Mouse (Mus musculus) MEL (cell line): ENCODE data around the gene Ankrd33b. TPM values are rescaled to one million over a fixed set of nuclear protein-coding genes. Genes with fewer than 3 reads are reported as not detected.

Experiments used
- DNase-seq: peaks from one replicate; pipeline ENCODE4 v3.0.0; 2011; ENCODE audit warnings: low read depth, low spot score
- H3K27ac ChIP-seq: 2 replicates; pipeline ENCODE4 v1.5.1; 2012; ENCODE audit warnings: low read depth, mild to moderate bottlenecking, control low read depth, low read length, moderate library complexity; ENCODE audit not compliant: control insufficient read depth
- H3K27me3 ChIP-seq, 2 experiments: fragments of 150-350 bp in 1 of 2; sonication (generic) in 1 of 2; 2 replicates each; pipeline ENCODE4 v1.6.1; 2012; ENCODE audit warnings: low read length in 2 of 2, mild to moderate bottlenecking in 2 of 2, improper control_type of control experiment in 1 of 2, moderate library complexity in 1 of 2; ENCODE audit not compliant: insufficient read depth in 2 of 2, control insufficient read depth in 1 of 2
- H3K36me3 ChIP-seq, 2 experiments: 2 replicates each; pipeline ENCODE4 v1.6.1; 2012 to 2014; ENCODE audit warnings: low read length in 2 of 2, improper control_type of control experiment in 1 of 2, inconsistent platforms in 1 of 2, mild to moderate bottlenecking in 1 of 2; ENCODE audit not compliant: insufficient read depth in 2 of 2, control insufficient read depth in 1 of 2
- H3K4me1 ChIP-seq, 2 experiments: fragments of 150-350 bp in 1 of 2; sonication (generic) in 1 of 2; 2 replicates each; pipeline ENCODE4 v1.6.1; 2012; ENCODE audit warnings: low read length in 2 of 2, improper control_type of control experiment in 1 of 2, mild to moderate bottlenecking in 1 of 2; ENCODE audit not compliant: insufficient read depth in 2 of 2, control insufficient read depth in 1 of 2
- H3K4me3 ChIP-seq, 2 experiments: fragments of 150-350 bp in 1 of 2; sonication (generic) in 1 of 2; 2 replicates each; pipeline ENCODE4 v1.5.1; 2012; ENCODE audit warnings: low read depth in 2 of 2, low read length in 2 of 2, mild to moderate bottlenecking in 2 of 2, moderate library complexity in 2 of 2, control low read depth in 1 of 2, improper control_type of control experiment in 1 of 2; ENCODE audit not compliant: control insufficient read depth in 1 of 2, insufficient read depth in 1 of 2
- H3K79me2 ChIP-seq: 2 replicates; pipeline ENCODE4 v1.6.1; 2012; ENCODE audit warnings: mild to moderate bottlenecking, low read length, moderate library complexity; ENCODE audit not compliant: control insufficient read depth, poor library complexity, insufficient read depth
- H3K9ac ChIP-seq: 2 replicates; pipeline ENCODE4 v1.6.1; 2012; ENCODE audit warnings: low read depth, mild to moderate bottlenecking, control low read depth, low read length, moderate library complexity; ENCODE audit not compliant: control insufficient read depth, poor library complexity, severe bottlenecking
- H3K9me3 ChIP-seq: fragments of 150-350 bp; sonication (generic); replicated peaks from 2 replicates; pipeline ENCODE4 v1.6.1; 2012; ENCODE audit warnings: mild to moderate bottlenecking, low read length, improper control_type of control experiment, moderate library complexity; ENCODE audit not compliant: insufficient read depth
- BHLHE40 ChIP-seq: IDR thresholded peaks from 2 replicates; pipeline ENCODE4 v1.6.1; 2012; ENCODE audit warnings: low read depth, mild to moderate bottlenecking, inconsistent platforms, low read length, improper control_type of control experiment, borderline replicate concordance
- CTCF ChIP-seq, 3 experiments: IDR thresholded peaks in 2 of 3; conservative IDR thresholded peaks in 1 of 3; 2 replicates each; pipeline ENCODE4 v1.5.1; 2011 to 2012; ENCODE audit warnings: low read length in 3 of 3, low read depth in 2 of 3, mild to moderate bottlenecking in 2 of 3, improper control_type of control experiment in 1 of 3, inconsistent platforms in 1 of 3, mixed read lengths in 1 of 3, moderate library complexity in 1 of 3; ENCODE audit not compliant: control insufficient read depth in 1 of 3, insufficient read depth in 1 of 3, poor library complexity in 1 of 3, severe bottlenecking in 1 of 3
- ELF1 ChIP-seq: IDR thresholded peaks from 2 replicates; pipeline ENCODE4 v1.6.1; 2014; ENCODE audit warnings: low read depth, mild to moderate bottlenecking, inconsistent platforms, low read length, improper control_type of control experiment, moderate library complexity
- EP300 ChIP-seq, 2 experiments: IDR thresholded peaks; 2 replicates each; pipeline ENCODE4 v1.6.1; 2011; ENCODE audit warnings: improper control_type of control experiment in 2 of 2, low read length in 2 of 2, low read depth in 1 of 2, mild to moderate bottlenecking in 1 of 2
- ETS1 ChIP-seq: IDR thresholded peaks from 2 replicates; pipeline ENCODE4 v1.6.1; 2012; ENCODE audit warnings: low read depth, mild to moderate bottlenecking, inconsistent platforms, low read length, improper control_type of control experiment, moderate library complexity
- GATA1 ChIP-seq: IDR thresholded peaks from 2 replicates; pipeline ENCODE4 v1.6.1; 2011; ENCODE audit warnings: low read depth, low read length, improper control_type of control experiment
- MEF2A ChIP-seq: IDR thresholded peaks from 2 replicates; pipeline ENCODE4 v1.6.1; 2014; ENCODE audit warnings: low read depth, mild to moderate bottlenecking, inconsistent platforms, low read length, improper control_type of control experiment; ENCODE audit not compliant: poor library complexity, insufficient replicate concordance, severe bottlenecking; ENCODE audit errors: extremely low read depth
- MXI1 ChIP-seq: IDR thresholded peaks from 2 replicates; pipeline ENCODE4 v1.6.1; 2011; ENCODE audit warnings: mild to moderate bottlenecking, low read depth, low read length, improper control_type of control experiment
- MYC ChIP-seq: IDR thresholded peaks from 2 replicates; pipeline ENCODE4 v1.6.1; 2011; ENCODE audit warnings: low read depth, mild to moderate bottlenecking, low read length, improper control_type of control experiment, moderate library complexity
- NRF1 ChIP-seq: IDR thresholded peaks from 2 replicates; pipeline ENCODE4 v1.6.1; 2014; ENCODE audit warnings: low read depth, mild to moderate bottlenecking, inconsistent platforms, low read length, improper control_type of control experiment, moderate library complexity; ENCODE audit not compliant: poor library complexity, insufficient read depth, severe bottlenecking
- POLR2A ChIP-seq, 2 experiments: IDR thresholded peaks; 2 replicates each; pipeline ENCODE4 v1.6.1; 2011 to 2012; ENCODE audit warnings: low read length in 2 of 2, mild to moderate bottlenecking in 2 of 2, control low read depth in 1 of 2, improper control_type of control experiment in 1 of 2, low read depth in 1 of 2, moderate library complexity in 1 of 2; ENCODE audit not compliant: control insufficient read depth in 1 of 2, insufficient read depth in 1 of 2, poor library complexity in 1 of 2
- POLR2AphosphoS5 ChIP-seq: IDR thresholded peaks from 2 replicates; pipeline ENCODE4 v1.6.1; 2012; ENCODE audit warnings: low read depth, borderline replicate concordance, mild to moderate bottlenecking, inconsistent platforms, low read length, moderate library complexity, mixed read lengths
- SMC3 ChIP-seq: IDR thresholded peaks from 2 replicates; pipeline ENCODE4 v1.6.1; 2011; ENCODE audit warnings: low read depth, low read length, improper control_type of control experiment
- TBP ChIP-seq: IDR thresholded peaks from 2 replicates; pipeline ENCODE4 v1.8.0; 2011; ENCODE audit warnings: low read depth, low read length, improper control_type of control experiment
- UBTF ChIP-seq: IDR thresholded peaks from 2 replicates; pipeline ENCODE4 v1.6.1; 2012; ENCODE audit warnings: low read depth, mild to moderate bottlenecking, inconsistent platforms, low read length, improper control_type of control experiment, moderate library complexity, borderline replicate concordance; ENCODE audit not compliant: insufficient read depth
- ZC3H11A ChIP-seq: IDR thresholded peaks from 2 replicates; pipeline ENCODE4 v1.6.1; 2012; ENCODE audit warnings: low read depth, mild to moderate bottlenecking, inconsistent platforms, low read length, improper control_type of control experiment
- ZMIZ1 ChIP-seq: IDR thresholded peaks from 2 replicates; pipeline ENCODE4 v1.6.1; 2012; ENCODE audit warnings: low read depth, mild to moderate bottlenecking, inconsistent platforms, low read length, improper control_type of control experiment, moderate library complexity
- polyA plus RNA-seq, 2 experiments: library from polyadenylated mRNA; stranded (reverse) in 1 of 2; unstranded in 1 of 2; fragments of >175 nt in 1 of 2; fragments of >200 nt in 1 of 2; gene quantifications; 2 replicates each; pipeline versions ENCODE4 v1.2.1 to v1.2.4; 2012; ENCODE audit warnings: low replicate concordance in 2 of 2, low read depth in 1 of 2; ENCODE audit not compliant: insufficient read length in 2 of 2, insufficient read depth in 1 of 2, missing spikeins in 1 of 2
- total RNA-seq: library from RNA; depleted of rRNA; stranded (reverse); fragments of 300-350 nt; gene quantifications from 2 replicates; pipeline ENCODE4 v1.2.3, GENCODE M21; 2012

Ankrd33b gene
- total and polyA plus RNA-seq, 3 experiments = 11.1 to 16.1 TPM; not detected in 1

- Histone ChIP-seq H3K27me3 (no peaks in the 10 kb centered on the region), H3K9ac (no peak overlapping the region), H3K4me3 (no peak overlapping the region), H3K27ac (no peak overlapping the region), H3K4me1 (peaks cover 5 to 14% of the 10 kb centered on the region in 2 experiments), H3K36me3 (peaks cover 0 to 4% of the 10 kb centered on the region in 2 experiments; a peak in 3 of 4 replicates), H3K9me3 (no peaks in the 10 kb centered on the region), H3K79me2 (no peaks in the 10 kb centered on the region; the same call in 1 of the 2 replicates)
- TF ChIP-seq UBTF (no peak), MEF2A (no peak), NRF1 (no peak), POLR2A (IDR thresholded peaks at IDR 0.05; ENCODE audit: control insufficient read depth in 1 of 2, insufficient read depth in 1 of 2, low read depth in 1 of 2, low read length in 2 of 2, poor library complexity in 1 of 2) (no peak), POLR2AphosphoS5 (no peak), EP300 (IDR thresholded peaks at IDR 0.05; ENCODE audit: low read depth in 1 of 2, low read length in 2 of 2) (no peak), ZC3H11A (no peak), TBP (no peak), MYC (no peak), CTCF (IDR thresholded peaks at IDR 0.05 in 2 of 3, conservative IDR thresholded peaks at IDR 0.05 in 1 of 3; ENCODE audit: control insufficient read depth in 1 of 3, insufficient read depth in 1 of 3, low read depth in 2 of 3, low read length in 3 of 3, poor library complexity in 1 of 3, severe bottlenecking in 1 of 3) (no peak), BHLHE40 (no peak), ZMIZ1 (no peak), ELF1 (no peak)
- DNase-seq = no peak
Measured at GRCm38 (mm10) chr15:31352494-31353279, 14.8 kb downstream of the Ankrd33b start.

- no peaks in the 10 kb centered on the region for H3K79me2 ChIP-seq
- no peak for TF ChIP-seq SMC3
- TF ChIP-seq ETS1 = 0 out of 2 replicates have a peak, but pooled peaks have one; percentile 14
- TF ChIP-seq GATA1 = 0 out of 2 replicates have a peak, but pooled peaks have one; percentile 10
- 0 out of 2 replicates have a peak, but pooled peaks have one; percentile 21 for TF ChIP-seq MXI1
- H3K9ac ChIP-seq = peak overlapping the region; percentile 7
- H3K27ac ChIP-seq = peak overlapping the region; percentile 5; the same call in 1 of the 2 replicates
- peak; percentile 72 for DNase-seq
- H3K4me1 ChIP-seq = peaks cover 5 to 14% of the 10 kb centered on the region in 2 experiments
- no peaks in the 10 kb centered on the region for H3K9me3 ChIP-seq
- H3K27me3 ChIP-seq = no peaks in the 10 kb centered on the region
- H3K36me3 ChIP-seq = peaks cover 0 to 4% of the 10 kb centered on the region in 2 experiments; a peak in 2 of 4 replicates
- no peak overlapping the region for H3K4me3 ChIP-seq
Measured at GRCm38 (mm10) chr15:31349810-31350341, 17.6 kb downstream of the Ankrd33b start.
